Mouse (Mus musculus) regulatory T cell (primary cell): ENCODE measurements around the gene Upk3bl.

Experiments
- in situ Hi-C: fragments of 300-600 bp; cut with MboI, MseI; formaldehyde crosslinking; loops from one replicate; pipeline ENCODE4 v1.15.1; 2025; ENCODE audit warnings: high pct_unique_total_duplicates

Upk3bl gene

GRCm38 (mm10) chr5:136054301-136055077 lies at the start of gene Upk3bl:
Gene Upk3bl (plus strand): TSS chr5:136054492.
- in situ Hi-C loops, result loop anchor here (5.0 kb wide), 1 partner anchor 77 kb away; no protein-coding TSS in a partner anchor

GRCm38 (mm10) chr5:136004537-136004936 lies 49.8 kb upstream of the Upk3bl start:
- in situ Hi-C loops, result no loop called here

GRCm38 (mm10) chr5:136007745-136008144 lies 46.5 kb upstream of the Upk3bl start:
- in situ Hi-C loops, result no loop called here

- in situ Hi-C loops, result no loop called here
These were observed 39.4 kb upstream of the Upk3bl start for GRCm38 (mm10) chr5:136014877-136015276.

GRCm38 (mm10) chr5:136015586-136015985 lies 38.7 kb upstream of the Upk3bl start:
- in situ Hi-C loops, result no loop called here

- in situ Hi-C loops, result no loop called here
These were observed 38.0 kb upstream of the Upk3bl start for GRCm38 (mm10) chr5:136016014-136016876.

- in situ Hi-C loops, result no loop called here
These were observed 37.0 kb upstream of the Upk3bl start for GRCm38 (mm10) chr5:136017262-136017661.

- in situ Hi-C loops, result no loop called here
These were observed 35.6 kb upstream of the Upk3bl start for GRCm38 (mm10) chr5:136018726-136019125.

- in situ Hi-C loops, result no loop called here
These were observed 34.4 kb upstream of the Upk3bl start for GRCm38 (mm10) chr5:136019907-136020306.

GRCm38 (mm10) chr5:136025712-136026111 lies 28.6 kb upstream of the Upk3bl start:
- in situ Hi-C loops, result no loop called here

- in situ Hi-C loops, result no loop called here
These were observed 27.4 kb upstream of the Upk3bl start for GRCm38 (mm10) chr5:136026859-136027258.

GRCm38 (mm10) chr5:136027612-136028311 lies 26.5 kb upstream of the Upk3bl start:
- in situ Hi-C loops, result no loop called here

GRCm38 (mm10) chr5:136034868-136035267 lies 19.4 kb upstream of the Upk3bl start:
- in situ Hi-C loops, result no loop called here

GRCm38 (mm10) chr5:136035285-136035684 lies 19.0 kb upstream of the Upk3bl start:
- in situ Hi-C loops, result no loop called here

GRCm38 (mm10) chr5:136036667-136037066 lies 17.6 kb upstream of the Upk3bl start:
- in situ Hi-C loops, result no loop called here

- in situ Hi-C loops, result no loop called here
These were observed 15.8 kb upstream of the Upk3bl start, which contains the start of gene Upk3b for GRCm38 (mm10) chr5:136038258-136039214. Gene Upk3b (plus strand): TSS chr5:136038496.

GRCm38 (mm10) chr5:136040210-136040609 lies 14.1 kb upstream of the Upk3bl start:
- in situ Hi-C loops, result no loop called here

- in situ Hi-C loops, result no loop called here
These were observed 13.0 kb upstream of the Upk3bl start for GRCm38 (mm10) chr5:136041260-136041659.

GRCm38 (mm10) chr5:136041666-136042065 lies 12.6 kb upstream of the Upk3bl start:
- in situ Hi-C loops, result no loop called here

GRCm38 (mm10) chr5:136044865-136045264 lies 9.4 kb upstream of the Upk3bl start:
- in situ Hi-C loops, result no loop called here

GRCm38 (mm10) chr5:136045408-136045807 lies 8.9 kb upstream of the Upk3bl start:
- in situ Hi-C loops, result no loop called here
